Mouse (Mus musculus) testis, adult 2 months (tissue): ENCODE measurements at regions not wholly inside any gene's neighbourhood (a gene's known extent, or its start where the extent isn't known, plus 50 kb on each side); places are given as distances from the start of the nearest gene placed in this dataset.

Experiments used
- CTCF ChIP-seq: fragments of 200-500 bp; IDR thresholded peaks from 2 replicates; pipeline ENCODE4 v1.5.1; 2012; ENCODE audit warnings: low read depth, mild to moderate bottlenecking, inconsistent platforms, low read length, moderate library complexity; ENCODE audit not compliant: control insufficient read depth, insufficient read depth, insufficient replicate concordance
- POLR2A ChIP-seq: fragments of 200-500 bp; IDR thresholded peaks from 2 replicates; pipeline ENCODE4 v1.6.1; 2012; ENCODE audit warnings: low read depth, mild to moderate bottlenecking, inconsistent platforms, low read length, moderate library complexity; ENCODE audit not compliant: control insufficient read depth

DNA sequence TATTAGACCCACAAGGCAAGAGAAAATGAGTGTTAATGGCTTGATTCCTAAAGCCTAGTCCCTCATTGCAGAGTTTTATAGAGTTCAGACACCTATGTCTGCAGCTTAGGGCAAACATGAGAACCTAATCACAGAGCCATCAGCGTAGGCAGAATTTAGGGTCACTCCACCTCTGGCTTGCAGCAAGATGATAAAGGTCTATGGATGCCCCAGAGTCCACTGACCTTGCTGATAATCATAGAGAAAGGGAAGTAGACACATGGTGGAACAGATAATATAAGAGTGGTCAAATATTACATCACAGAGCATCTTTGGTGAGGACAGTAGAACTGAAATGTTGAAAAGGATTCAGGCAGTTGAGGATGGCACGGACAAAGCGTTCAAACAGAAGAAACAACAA lies 530.7 kb downstream of the Rab28 start:
- TF ChIP-seq POLR2A = no peak
- TF ChIP-seq CTCF = no peak
